Mouse (Mus musculus) spleen, adult 18-20 months (tissue): ENCODE measurements around the gene Capza1.

Experiments used
- DNase-seq, 2 experiments: peaks; one replicate each; pipeline ENCODE4 v3.0.0; 2022; ENCODE audit warnings: mixed read lengths in 2 of 2

Capza1 gene

GRCm38 (mm10) chr3:104788075-104788474 is 76.2 kb downstream of the Capza1 start, which contains the start of gene Rhoc:
Rhoc (plus strand) TSS chr3:104788375.
- DNase-seq, result no peak

GRCm38 (mm10) chr3:104785284-104785683 is 79.0 kb downstream of the Capza1 start:
- no peak for DNase-seq

GRCm38 (mm10) chr3:104783971-104784500 is 80.3 kb downstream of the Capza1 start:
- no peak for DNase-seq

- no peak for DNase-seq
Observed at GRCm38 (mm10) chr3:104782061-104782681, 82.1 kb downstream of the Capza1 start.

- peak in 1 of 2 experiments; percentile 29 for DNase-seq
Observed at GRCm38 (mm10) chr3:104781471-104781903, 82.8 kb downstream of the Capza1 start, which contains the start of gene Fam19a3. Fam19a3 (minus strand) TSS chr3:104781840.

- peak; percentile 39 to 66 for DNase-seq
Observed at GRCm38 (mm10) chr3:104780561-104781420, 83.5 kb downstream of the Capza1 start, which contains the start of gene Ppm1j. Ppm1j (plus strand) TSS chr3:104781056.

GRCm38 (mm10) chr3:104779949-104780348 is 84.4 kb downstream of the Capza1 start:
- peak in 1 of 2 experiments; percentile 56 for DNase-seq

GRCm38 (mm10) chr3:104777342-104777741 is 87.0 kb downstream of the Capza1 start:
- DNase-seq, result no peak

GRCm38 (mm10) chr3:104773301-104773700 is 91.0 kb downstream of the Capza1 start:
- no peak for DNase-seq
